Comparison of ENCODE assay signal across 16 mouse cellular contexts in genomic region chr4:138941966-138942365, GRCm38 (mm10). TPM values are rescaled to one million over a fixed set of nuclear protein-coding genes. Genes with fewer than 3 reads are reported as not detected.
DNase-seq lines count a peak whose midpoint lies in the region; ATAC-seq and TF ChIP-seq lines count a peak whose summit lies in the region.
"Had no signal": no experiment of that assay in that cellular context is flagged by ENCODE, and none has a peak within 500 bp of the region (broad histone marks: within the 10 kb centered on the region; RNA-seq: fewer than 3 reads in every experiment).

No protein-coding gene starts in this region.

- H3K4me3 ChIP-seq in hindbrain, embryonic 10.5 days, result no peak overlapping the region
- H3K4me3 ChIP-seq in hindbrain, embryonic 12.5 days, result no peak overlapping the region
- no peak overlapping the region for H3K4me3 ChIP-seq in embryonic facial prominence, embryonic 10.5 days
- no peak overlapping the region for H3K4me3 ChIP-seq in intestine, postnatal 0 days (ENCODE audit: low read depth, low read length)
- H3K4me3 ChIP-seq: heart, adult 2 months; liver, embryonic 15.5 days had no signal

- no peaks in the 10 kb centered on the region for H3K9me3 ChIP-seq in hindbrain, embryonic 10.5 days
- H3K9me3 ChIP-seq in hindbrain, embryonic 12.5 days (replicated peaks), result no peaks in the 10 kb centered on the region
- no peaks in the 10 kb centered on the region for H3K9me3 ChIP-seq in embryonic facial prominence, embryonic 10.5 days
- H3K9me3 ChIP-seq in intestine, postnatal 0 days (ENCODE audit: control insufficient read depth), result no peaks in the 10 kb centered on the region
- H3K9me3 ChIP-seq: liver, embryonic 15.5 days had no signal

- no peak overlapping the region for H3K4me2 ChIP-seq in hindbrain, embryonic 12.5 days (replicated peaks)
- H3K4me2 ChIP-seq in intestine, postnatal 0 days (replicated peaks; ENCODE audit: low read depth), result no peak overlapping the region
- H3K4me2 ChIP-seq: liver, embryonic 15.5 days had no signal

- H3K36me3 ChIP-seq in hindbrain, embryonic 10.5 days, result no peaks in the 10 kb centered on the region
- no peaks in the 10 kb centered on the region for H3K36me3 ChIP-seq in hindbrain, embryonic 12.5 days
- H3K36me3 ChIP-seq in embryonic facial prominence, embryonic 10.5 days (replicated peaks), result no peaks in the 10 kb centered on the region
- no peaks in the 10 kb centered on the region for H3K36me3 ChIP-seq in intestine, postnatal 0 days (ENCODE audit: control insufficient read depth, insufficient read depth)
- H3K36me3 ChIP-seq: liver, embryonic 15.5 days had no signal

- no peaks in the 10 kb centered on the region for H3K27me3 ChIP-seq in hindbrain, embryonic 10.5 days (ENCODE audit: insufficient read depth, poor library complexity, severe bottlenecking)
- no peaks in the 10 kb centered on the region for H3K27me3 ChIP-seq in hindbrain, embryonic 12.5 days
- H3K27me3 ChIP-seq in embryonic facial prominence, embryonic 10.5 days (replicated peaks; ENCODE audit: low read depth, poor library complexity, severe bottlenecking), result no peaks in the 10 kb centered on the region
- no peaks in the 10 kb centered on the region for H3K27me3 ChIP-seq in intestine, postnatal 0 days (replicated peaks; ENCODE audit: control insufficient read depth, insufficient read depth, low read length)
- H3K27me3 ChIP-seq: liver, embryonic 15.5 days had no signal

- 0 out of 2 replicates have a peak overlapping the region, but pooled peaks have one; percentile 16 for H3K27ac ChIP-seq in hindbrain, embryonic 10.5 days
- H3K27ac ChIP-seq in hindbrain, embryonic 12.5 days, result no peak overlapping the region
- 0 out of 2 replicates have a peak overlapping the region, but pooled peaks have one; percentile 14 for H3K27ac ChIP-seq in embryonic facial prominence, embryonic 10.5 days (replicated peaks)
- H3K27ac ChIP-seq in intestine, postnatal 0 days (ENCODE audit: low read depth, low read length), result peak overlapping the region; percentile 57
- H3K27ac ChIP-seq: heart, adult 2 months; liver, embryonic 15.5 days had no signal

- TF ChIP-seq CTCF in intestine, postnatal 0 days (IDR thresholded peaks at IDR 0.05; ENCODE audit: low read depth), result no peak

- no peak overlapping the region for H3K9ac ChIP-seq in hindbrain, embryonic 12.5 days
- H3K9ac ChIP-seq in intestine, postnatal 0 days (ENCODE audit: low read depth, low read length), result no peak overlapping the region
- H3K9ac ChIP-seq: liver, embryonic 15.5 days had no signal

- no peak for ATAC-seq in hindbrain, embryonic 12.5 days (ENCODE audit: low FRiP score)
- ATAC-seq in intestine, postnatal 0 days, result no peak

- peaks cover 24% of the 10 kb centered on the region for H3K4me1 ChIP-seq in hindbrain, embryonic 10.5 days (replicated peaks)
- H3K4me1 ChIP-seq in hindbrain, embryonic 12.5 days, result peaks cover 9% of the 10 kb centered on the region
- peaks cover 29% of the 10 kb centered on the region for H3K4me1 ChIP-seq in embryonic facial prominence, embryonic 10.5 days
- peaks cover 4% of the 10 kb centered on the region; the same call in 1 of the 2 replicates for H3K4me1 ChIP-seq in intestine, postnatal 0 days (replicated peaks; ENCODE audit: control insufficient read depth, insufficient read depth, low read length)

- 68% methylated on average over 6 of the region's 6 CpGs for WGBS in hindbrain, embryonic 10.5 days
- WGBS in hindbrain, embryonic 12.5 days, result 66% methylated on average over 6 of the region's 6 CpGs
- 55% methylated on average over 6 of the region's 6 CpGs for WGBS in embryonic facial prominence, embryonic 10.5 days
- WGBS in intestine, postnatal 0 days, result 30% methylated on average over 6 of the region's 6 CpGs

- no peak for DNase-seq in hindbrain, embryonic 10.5 days (ENCODE audit: low spot score)
- peak; percentile 18 for DNase-seq in embryonic facial prominence, embryonic 10.5 days (ENCODE audit: low spot score)
- DNase-seq in lung, postnatal 14 days, result peak; percentile 18
- no peak for DNase-seq in left cerebral cortex, adult 8-10 months (ENCODE audit: low spot score in 2 of 2)
- DNase-seq in c-Kit-positive CD71-positive TER-119-positive erythroid progenitor cells, embryonic 14.5 days (ENCODE audit: low spot score), result no peak
- no peak for DNase-seq in spleen, postnatal 36 days (ENCODE audit: low spot score in 2 of 2)
- DNase-seq: adrenal gland, postnatal 36 days; heart, adult 2 months; layer of hippocampus, adult 9-11 months had no signal

RNA-seq across cellular contexts. Expression of gene Rnf186, which starts 24.9 kb away (rescaled TPM):
- not detected in 2 replicates for polyA plus RNA-seq in hindbrain, embryonic 10.5 days (2016; fragmentation: Nextera tagmentation; extraction: Ambion mirVana)
- not detected in 2 replicates for polyA plus RNA-seq in hindbrain, embryonic 12.5 days (2016; fragmentation: Nextera tagmentation; extraction: Ambion mirVana)
- polyA plus RNA-seq in embryonic facial prominence, embryonic 10.5 days (2016; fragmentation: Nextera tagmentation; extraction: Ambion mirVana), result not detected in 2 replicates
- 65.2 and 70.7 TPM in 2 replicates for polyA plus RNA-seq in intestine, postnatal 0 days (2015; fragmentation: Nextera tagmentation; extraction: Ambion mirVana)
- total RNA-seq in left cerebral cortex, adult 8-10 months (2022), result not detected
- total RNA-seq: adrenal gland, postnatal 36 days; heart, adult 2 months had no signal
- polyA plus RNA-seq: cerebellum, adult 2 months; hindbrain, embryonic 11.5 days; midbrain, embryonic 14.5 days; neural tube, embryonic 14.5 days had no signal

RNA-seq across cellular contexts. Expression of gene Otud3, which starts 28.2 kb away (rescaled TPM):
- polyA plus RNA-seq in hindbrain, embryonic 10.5 days (2016; fragmentation: Nextera tagmentation; extraction: Ambion mirVana), result 2.4 and 3.0 TPM in 2 replicates
- polyA plus RNA-seq in hindbrain, embryonic 12.5 days (2016; fragmentation: Nextera tagmentation; extraction: Ambion mirVana), result 3.3 and 4.0 TPM in 2 replicates
- polyA plus RNA-seq in embryonic facial prominence, embryonic 10.5 days (2016; fragmentation: Nextera tagmentation; extraction: Ambion mirVana), result 3.8 and 4.9 TPM in 2 replicates
- 3.5 and 3.6 TPM in 2 replicates for polyA plus RNA-seq in intestine, postnatal 0 days (2015; fragmentation: Nextera tagmentation; extraction: Ambion mirVana)
- total RNA-seq in left cerebral cortex, adult 8-10 months (2022), result 10 to 100 TPM; 11.8 to 16.6 (median 15.9) TPM

RNA-seq across cellular contexts. Expression of gene Tmco4, which starts 30.7 kb away (rescaled TPM):
- polyA plus RNA-seq in hindbrain, embryonic 10.5 days (2016; fragmentation: Nextera tagmentation; extraction: Ambion mirVana), result 0.70 and 1.1 TPM in 2 replicates
- polyA plus RNA-seq in hindbrain, embryonic 12.5 days (2016; fragmentation: Nextera tagmentation; extraction: Ambion mirVana), result 1.1 and 1.4 TPM in 2 replicates
- 1.1 and 1.6 TPM in 2 replicates for polyA plus RNA-seq in embryonic facial prominence, embryonic 10.5 days (2016; fragmentation: Nextera tagmentation; extraction: Ambion mirVana)
- polyA plus RNA-seq in intestine, postnatal 0 days (2015; fragmentation: Nextera tagmentation; extraction: Ambion mirVana), result 11.0 and 12.2 TPM in 2 replicates
- total RNA-seq in left cerebral cortex, adult 8-10 months (2022), result 1 to 10 TPM; 2.3 to 3.6 (median 3.5) TPM

Comparison
In these comparisons a context has a peak if more than half of its experiments do, and no peak if none do; other contexts are left out.
1. DNase-seq: peak in embryonic facial prominence, embryonic 10.5 days (single experiment) and lung, postnatal 14 days (single experiment); none in hindbrain, embryonic 10.5 days (single experiment), left cerebral cortex, adult 8-10 months (0 of 2), c-Kit-positive CD71-positive TER-119-positive erythroid progenitor cells, embryonic 14.5 days (single experiment) and spleen, postnatal 36 days (0 of 2).
2. RNA of gene Rnf186, which starts 24.9 kb away (polyA plus RNA-seq): 65.2 to 70.7 TPM in intestine, postnatal 0 days; not detected in hindbrain, embryonic 10.5 days, not detected in hindbrain, embryonic 12.5 days and not detected in embryonic facial prominence, embryonic 10.5 days; every median in the first group is over 10 times any median in the second.